Mouse (Mus musculus) forebrain, embryonic 11.5 days (tissue): Measurements from ENCODE around the gene Acly. TPM values are rescaled to one million over a fixed set of nuclear protein-coding genes. Genes with fewer than 3 reads are reported as not detected.
A peak's percentile ranks its signal among the peaks of the same experiment; 100 is the strongest.

ENCODE experiments used
- ATAC-seq: fragments of 200-750 bp; cut with Nextera tagmentation; replicated peaks from 2 replicates; pipeline ENCODE4 v1.8.0; 2017; ENCODE audit warnings: moderate TSS enrichment; ENCODE audit not compliant: low FRiP score
- DNase-seq: peaks from one replicate; pipeline ENCODE4 v3.0.0-alpha.2; 2017; ENCODE audit warnings: low spot score
- H3K27ac ChIP-seq: fragments of 300-500 bp; sonication (generic); 2 replicates; pipeline ENCODE4 v1.5.1; 2014; ENCODE audit warnings: low read depth, low read length
- H3K27me3 ChIP-seq: fragments of 300-500 bp; sonication (generic); 2 replicates; pipeline ENCODE4 v1.6.1; 2014; ENCODE audit warnings: mild to moderate bottlenecking, low read length, mixed read lengths; ENCODE audit not compliant: control insufficient read depth, insufficient read depth
- H3K36me3 ChIP-seq: fragments of 300-500 bp; sonication (generic); 2 replicates; pipeline ENCODE4 v1.6.1; 2014; ENCODE audit warnings: mild to moderate bottlenecking, low read length, moderate library complexity, mixed read lengths; ENCODE audit not compliant: control insufficient read depth, insufficient read depth
- H3K4me1 ChIP-seq: fragments of 300-500 bp; sonication (generic); replicated peaks from 2 replicates; pipeline ENCODE4 v1.6.1; 2014; ENCODE audit warnings: low read length, mixed read lengths; ENCODE audit not compliant: control insufficient read depth, insufficient read depth
- H3K4me2 ChIP-seq: fragments of 300-500 bp; sonication (generic); 2 replicates; pipeline ENCODE4 v1.6.1; 2014; ENCODE audit warnings: low read depth, mild to moderate bottlenecking, low read length, moderate library complexity, mixed read lengths; ENCODE audit not compliant: severe bottlenecking
- H3K4me3 ChIP-seq: fragments of 300-500 bp; sonication (generic); 2 replicates; pipeline ENCODE4 v1.5.1; 2014; ENCODE audit warnings: low read depth, low read length
- H3K9ac ChIP-seq: fragments of 300-500 bp; sonication (generic); 2 replicates; pipeline ENCODE4 v1.6.1; 2014; ENCODE audit warnings: low read length
- H3K9me3 ChIP-seq: fragments of 300-500 bp; sonication (generic); 2 replicates; pipeline ENCODE4 v1.6.1; 2016; ENCODE audit warnings: low read length, mixed read lengths; ENCODE audit not compliant: control insufficient read depth
- WGBS: fragments of 180-500 bp; shearing (Covaris S2); extraction: QIAGEN DNeasy Blood & Tissue Kit; methylation state at CpG from one replicate; pipeline ENCODE4 v1.1.7; 2014; 5-methylcytosine and 5-hydroxymethylcytosine counted together
- polyA plus RNA-seq: library from polyadenylated mRNA; unstranded; fragments of >200 nt; fragmentation: Nextera tagmentation; extraction: Ambion mirVana; gene quantifications from 2 replicates; pipeline ENCODE4 v1.2.1, GENCODE M21; 2014

Acly gene
- polyA plus RNA-seq, 1 experiment from 2014 or later, result 294 TPM

- no peaks in the 10 kb centered on the region for H3K9me3 ChIP-seq
- H3K36me3 ChIP-seq, result no peaks in the 10 kb centered on the region
- H3K27ac ChIP-seq, result no peak overlapping the region
- H3K4me2 ChIP-seq, result no peak overlapping the region
- peaks cover 2% of the 10 kb centered on the region for H3K27me3 ChIP-seq
- no peak overlapping the region for H3K9ac ChIP-seq
- WGBS, result 87% methylated on average over 8 of the region's 8 CpGs
- DNase-seq (no peak), ATAC-seq (no peak)
- H3K4me1 ChIP-seq, result peaks cover 6% of the 10 kb centered on the region
- H3K4me3 ChIP-seq, result no peak overlapping the region
Measured at GRCm38 (mm10) chr11:100568692-100569091, 40.9 kb upstream of the Acly start.

- Histone ChIP-seq H3K9ac (no peak overlapping the region), H3K4me3 (no peak overlapping the region), H3K27me3 (peaks cover 2% of the 10 kb centered on the region), H3K36me3 (no peaks in the 10 kb centered on the region), H3K9me3 (no peaks in the 10 kb centered on the region), H3K4me1 (peaks cover 6% of the 10 kb centered on the region), H3K27ac (no peak overlapping the region), H3K4me2 (no peak overlapping the region)
- WGBS, result 77% methylated on average over 9 of the region's 9 CpGs
- no peak for DNase-seq
- no peak for ATAC-seq
Measured at GRCm38 (mm10) chr11:100567815-100568245, 40.0 kb upstream of the Acly start.

- H3K4me2 ChIP-seq, result no peak overlapping the region
- DNase-seq (no peak), ATAC-seq (no peak)
- no peak overlapping the region for H3K4me3 ChIP-seq
- H3K9ac ChIP-seq, result no peak overlapping the region
- H3K4me1 ChIP-seq, result peaks cover 6% of the 10 kb centered on the region
- no peak overlapping the region for H3K27ac ChIP-seq
- peaks cover 2% of the 10 kb centered on the region for H3K27me3 ChIP-seq
- no peaks in the 10 kb centered on the region for H3K36me3 ChIP-seq
- no peaks in the 10 kb centered on the region for H3K9me3 ChIP-seq
- 83% methylated on average over 5 of the region's 5 CpGs for WGBS
Measured at GRCm38 (mm10) chr11:100567229-100567628, 39.4 kb upstream of the Acly start.

- Histone ChIP-seq H3K9me3 (no peaks in the 10 kb centered on the region), H3K4me3 (no peak overlapping the region), H3K4me2 (no peak overlapping the region), H3K9ac (no peak overlapping the region), H3K4me1 (no peaks in the 10 kb centered on the region), H3K27ac (no peak overlapping the region), H3K27me3 (no peaks in the 10 kb centered on the region), H3K36me3 (no peaks in the 10 kb centered on the region)
- WGBS, result 87% methylated on average over 6 of the region's 6 CpGs
- DNase-seq, result no peak
- no peak for ATAC-seq
Measured at GRCm38 (mm10) chr11:100564703-100565102, 36.9 kb upstream of the Acly start.

- Histone ChIP-seq H3K4me1 (no peaks in the 10 kb centered on the region), H3K27me3 (no peaks in the 10 kb centered on the region), H3K36me3 (no peaks in the 10 kb centered on the region), H3K27ac (no peak overlapping the region), H3K9ac (no peak overlapping the region), H3K9me3 (no peaks in the 10 kb centered on the region), H3K4me2 (no peak overlapping the region), H3K4me3 (no peak overlapping the region)
- WGBS, result 84% methylated on average over 15 of the region's 15 CpGs
- DNase-seq (no peak), ATAC-seq (no peak)
Measured at GRCm38 (mm10) chr11:100564297-100564696, 36.5 kb upstream of the Acly start.

GRCm38 (mm10) chr11:100561748-100562147, 33.9 kb upstream of the Acly start:
- Histone ChIP-seq H3K27ac (no peak overlapping the region), H3K4me1 (no peaks in the 10 kb centered on the region), H3K36me3 (no peaks in the 10 kb centered on the region), H3K9ac (no peak overlapping the region), H3K4me3 (no peak overlapping the region), H3K27me3 (no peaks in the 10 kb centered on the region), H3K9me3 (no peaks in the 10 kb centered on the region), H3K4me2 (no peak overlapping the region)
- ATAC-seq, result no peak
- DNase-seq, result no peak
- WGBS, result 37% methylated on average over 5 of the region's 5 CpGs

- H3K4me3 ChIP-seq, result no peak overlapping the region
- no peaks in the 10 kb centered on the region for H3K36me3 ChIP-seq
- no peak for ATAC-seq
- no peaks in the 10 kb centered on the region for H3K9me3 ChIP-seq
- H3K27ac ChIP-seq, result no peak overlapping the region
- WGBS, result 53% methylated on average over 7 of the region's 7 CpGs
- H3K4me2 ChIP-seq, result no peak overlapping the region
- H3K27me3 ChIP-seq, result no peaks in the 10 kb centered on the region
- DNase-seq, result no peak
- H3K4me1 ChIP-seq, result no peaks in the 10 kb centered on the region
- no peak overlapping the region for H3K9ac ChIP-seq
Measured at GRCm38 (mm10) chr11:100559476-100559875, 31.7 kb upstream of the Acly start.

GRCm38 (mm10) chr11:100557563-100557962, 29.8 kb upstream of the Acly start:
- H3K27ac ChIP-seq, result no peak overlapping the region
- no peak overlapping the region for H3K4me2 ChIP-seq
- DNase-seq (no peak), ATAC-seq (no peak)
- no peaks in the 10 kb centered on the region for H3K27me3 ChIP-seq
- no peak overlapping the region for H3K4me3 ChIP-seq
- H3K36me3 ChIP-seq, result no peaks in the 10 kb centered on the region
- no peak overlapping the region for H3K9ac ChIP-seq
- H3K9me3 ChIP-seq, result no peaks in the 10 kb centered on the region
- no peaks in the 10 kb centered on the region for H3K4me1 ChIP-seq
- WGBS, result 78% methylated on average over 3 of the region's 3 CpGs

- Histone ChIP-seq H3K27me3 (no peaks in the 10 kb centered on the region), H3K4me1 (no peaks in the 10 kb centered on the region), H3K4me3 (no peak overlapping the region), H3K4me2 (peak overlapping the region; percentile 32; the same call in 1 of the 2 replicates), H3K9me3 (no peaks in the 10 kb centered on the region), H3K9ac (no peak overlapping the region), H3K36me3 (no peaks in the 10 kb centered on the region), H3K27ac (no peak overlapping the region)
- ATAC-seq, result peak; percentile 53; the same call in 1 of the 2 replicates
- peak; percentile 66 for DNase-seq
- 20% methylated on average over 11 of the region's 11 CpGs for WGBS
Measured at GRCm38 (mm10) chr11:100555583-100555982, 27.8 kb upstream of the Acly start.
